Mouse (Mus musculus): ENCODE data around the gene Srsf12.

Gene Srsf12

DNA sequence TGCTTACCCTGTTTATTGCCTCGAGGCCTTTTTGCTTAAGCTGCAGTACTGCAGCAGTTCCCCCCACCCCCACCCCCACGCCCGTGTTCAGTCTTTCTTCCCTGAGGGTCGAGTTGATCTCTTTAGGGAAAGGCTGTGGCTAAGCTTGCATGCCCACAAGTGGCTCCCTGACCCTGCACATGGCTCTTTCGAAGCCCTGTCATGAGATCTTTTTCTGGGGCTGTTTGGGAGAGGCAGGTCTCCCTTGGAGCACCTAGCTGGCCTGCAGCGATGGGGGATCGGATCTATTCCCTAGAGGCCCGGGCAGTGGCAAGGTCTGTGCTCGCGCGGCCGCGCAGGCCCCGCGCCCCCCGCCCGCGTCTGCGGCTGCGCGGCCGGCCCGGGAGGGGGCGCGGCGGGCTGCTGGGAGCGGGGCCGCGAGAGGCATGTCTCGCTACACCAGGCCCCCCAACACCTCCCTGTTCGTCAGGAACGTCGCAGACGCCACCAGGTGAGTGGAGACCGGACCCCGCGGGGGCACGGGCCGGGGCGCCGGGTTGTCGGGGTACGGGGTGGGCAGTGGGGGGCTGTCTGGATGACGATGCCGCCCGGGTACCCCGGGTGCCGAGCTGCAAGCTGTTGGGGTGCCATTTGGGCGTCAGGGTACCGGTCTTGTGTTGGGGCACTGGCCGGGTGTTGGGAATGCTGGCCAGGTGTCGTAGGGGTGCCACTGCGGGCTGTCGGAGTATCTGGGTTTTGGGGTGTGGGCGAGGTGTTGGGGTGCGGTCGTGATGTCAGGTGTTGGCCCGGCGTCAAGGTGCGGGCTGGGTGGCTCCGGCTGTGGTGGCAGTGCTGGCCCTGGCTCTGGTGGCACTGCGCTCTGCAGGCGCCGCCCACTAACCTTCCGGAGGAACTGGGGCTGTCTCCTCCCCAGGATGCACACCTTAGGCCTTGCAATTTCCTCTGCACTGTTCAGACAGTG is at the start of gene Srsf12:
Gene Srsf12 (plus strand): TSS at position 111 of the 961 bp plus-strand sequence.
- DNase-seq: no peak

DNA sequence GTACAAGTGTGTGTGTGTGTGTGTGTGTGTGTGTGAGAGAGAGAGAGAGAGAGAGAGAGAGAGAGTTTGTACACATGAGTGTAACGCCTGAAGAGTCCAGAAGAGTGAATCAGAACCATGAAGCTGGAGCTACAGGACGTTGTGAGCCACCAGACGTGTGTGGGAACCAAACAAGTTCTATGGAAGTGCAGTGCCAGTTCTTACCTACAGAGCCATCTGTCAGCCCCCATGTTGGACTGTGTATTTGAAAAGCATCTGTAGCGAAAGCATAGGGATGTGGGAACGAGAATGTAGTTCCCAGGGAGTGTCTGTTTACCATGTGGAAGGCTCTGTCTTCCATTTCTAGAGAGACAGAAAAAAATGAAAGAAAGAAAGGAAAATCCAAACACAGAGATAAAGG is 25.3 kb upstream of the Srsf12 start:
- no peak for DNase-seq

DNA sequence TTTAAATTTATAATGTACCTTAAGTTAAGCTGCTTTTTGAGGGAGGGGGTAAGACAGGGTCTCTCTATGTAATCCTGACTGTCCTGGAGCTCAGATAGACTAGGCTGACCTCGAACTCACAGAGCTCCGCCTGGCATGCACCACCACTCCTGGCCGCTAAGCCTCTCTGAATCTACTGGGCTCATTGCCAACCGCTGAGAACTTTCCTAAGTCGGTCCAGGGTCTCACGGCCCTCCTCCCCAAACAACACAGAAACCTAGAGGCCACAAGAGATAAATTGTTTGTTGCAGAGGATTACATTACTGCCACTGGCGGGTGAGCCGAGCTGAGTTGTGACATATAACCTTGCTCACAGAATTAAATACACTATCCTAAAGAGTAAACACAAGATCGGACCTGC is 20.6 kb upstream of the Srsf12 start:
- peak; percentile 39 to 50 for DNase-seq

DNA sequence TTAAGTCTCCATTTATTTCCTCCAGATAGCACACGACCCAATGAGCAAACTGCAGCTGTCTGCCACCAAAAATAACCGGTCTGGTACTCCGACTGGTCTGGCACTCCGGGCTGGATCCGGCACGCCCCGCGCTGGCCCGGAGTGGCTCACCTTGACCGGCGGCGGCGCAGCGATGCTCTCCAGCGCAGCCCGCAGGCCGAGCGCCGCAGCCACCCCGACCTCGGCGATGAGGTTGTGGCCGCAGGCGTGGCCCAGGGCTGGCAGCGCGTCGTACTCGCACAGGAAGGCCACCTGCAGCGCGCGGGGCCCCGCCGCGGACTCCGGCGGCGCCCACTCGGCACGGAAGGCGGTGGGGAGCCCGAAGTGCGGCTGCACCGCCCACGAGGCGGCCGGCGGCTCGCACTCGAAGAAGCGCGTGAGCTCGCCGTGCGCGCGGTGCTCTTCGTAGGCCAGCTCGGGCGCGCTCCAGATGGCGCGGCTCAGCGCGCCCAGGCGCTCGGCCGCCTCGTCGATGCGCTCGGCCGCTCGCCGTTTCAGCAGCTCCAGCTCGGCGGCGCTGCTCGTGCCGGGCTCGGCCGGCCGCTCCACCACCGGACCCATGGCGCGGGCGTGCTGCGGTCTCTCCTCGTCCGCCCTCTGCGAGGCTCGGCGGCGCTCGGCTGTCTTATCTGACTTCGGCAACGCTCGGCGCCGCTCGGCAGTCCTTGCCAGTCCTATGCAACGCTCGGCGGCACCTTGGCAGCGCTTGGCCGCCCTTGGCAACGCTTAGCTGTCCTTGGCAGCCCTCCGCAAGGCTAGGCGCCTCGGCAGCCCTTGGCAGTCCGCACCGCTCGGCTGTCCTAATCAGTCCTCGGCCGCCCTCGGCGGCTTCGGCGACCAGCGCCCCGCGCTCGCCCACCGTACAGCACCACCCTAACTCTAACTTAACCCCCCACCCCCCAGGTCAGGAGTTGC is 19.7 kb upstream of the Srsf12 start:
- DNase-seq: peak; percentile 93 to 94

DNA sequence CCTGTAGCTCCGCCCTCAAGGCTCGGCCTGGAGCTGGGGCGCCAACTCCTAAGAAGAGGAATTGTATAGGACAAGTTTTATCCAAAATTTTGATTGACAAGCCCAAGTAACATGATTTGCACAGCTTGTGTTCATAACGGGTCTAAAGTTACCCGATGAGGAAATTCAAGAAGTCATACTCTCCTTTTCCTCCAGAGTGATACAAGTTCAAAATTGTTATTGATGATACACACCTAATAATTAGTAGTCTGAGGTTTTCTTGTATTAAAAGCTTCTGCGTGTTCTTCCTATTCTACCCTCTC is 19.1 kb upstream of the Srsf12 start, which contains the start of gene Pm20d2:
Gene Pm20d2 (minus strand): TSS at position 3 of the 302 bp plus-strand sequence.
- no peak for DNase-seq

DNA sequence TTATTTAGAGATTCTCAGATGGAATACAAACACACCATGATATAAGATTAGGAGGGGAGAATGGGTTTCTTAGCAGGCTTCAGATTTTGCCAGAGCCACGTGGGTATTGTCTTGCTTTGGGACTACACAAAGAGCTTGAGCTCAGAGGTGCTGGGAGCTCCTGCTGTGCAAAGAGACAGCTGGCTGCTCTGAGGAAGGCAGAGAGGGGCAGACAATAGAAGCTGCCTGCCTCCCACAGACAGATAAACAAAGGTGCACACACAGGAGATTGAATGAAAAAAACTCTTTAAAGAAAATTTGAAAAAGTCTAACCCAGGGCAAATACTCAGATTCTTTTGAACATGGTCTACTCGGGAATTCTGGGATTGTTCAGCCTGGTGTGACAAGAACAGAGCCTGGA is 10.7 kb upstream of the Srsf12 start:
- no peak for DNase-seq

DNA sequence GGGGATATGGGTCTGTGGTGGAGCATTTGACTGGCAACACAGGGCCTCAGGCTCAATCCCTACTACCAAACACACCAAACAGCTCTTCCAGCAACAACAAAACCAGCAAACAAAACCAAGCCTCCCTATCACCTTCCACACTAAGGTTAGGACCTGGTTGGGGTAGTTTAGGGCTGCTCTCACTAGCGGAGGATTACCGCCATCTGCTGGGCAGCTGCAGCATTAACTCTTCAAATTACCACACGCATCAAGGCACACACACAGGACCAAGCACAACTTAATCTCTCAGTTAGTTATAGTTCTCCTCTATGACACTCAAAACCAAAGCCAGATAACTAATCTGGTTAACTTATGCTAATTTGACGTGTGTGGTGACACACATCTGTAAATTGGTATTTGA is 4.1 kb upstream of the Srsf12 start:
- peak; percentile 31 to 65 for DNase-seq

DNA sequence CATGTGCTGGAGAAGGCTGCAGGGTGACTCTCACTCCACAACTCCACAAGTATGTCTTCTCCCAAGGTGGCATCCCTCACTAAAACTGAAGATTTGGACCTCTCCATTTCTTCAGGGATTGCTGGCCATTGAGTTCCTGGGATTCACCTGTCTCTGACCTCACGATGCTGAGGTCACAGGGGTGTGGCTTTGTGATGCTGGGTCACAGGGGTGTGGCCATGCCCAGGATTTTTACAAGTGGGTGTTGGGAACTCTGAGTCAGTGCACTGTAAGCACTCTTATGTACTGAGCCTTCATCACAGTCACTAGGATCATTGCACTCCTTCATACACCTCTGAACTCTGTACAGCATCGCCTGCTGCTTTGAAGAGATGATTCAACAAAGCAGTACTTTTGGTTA is 1.2 kb upstream of the Srsf12 start:
- DNase-seq: no peak

DNA sequence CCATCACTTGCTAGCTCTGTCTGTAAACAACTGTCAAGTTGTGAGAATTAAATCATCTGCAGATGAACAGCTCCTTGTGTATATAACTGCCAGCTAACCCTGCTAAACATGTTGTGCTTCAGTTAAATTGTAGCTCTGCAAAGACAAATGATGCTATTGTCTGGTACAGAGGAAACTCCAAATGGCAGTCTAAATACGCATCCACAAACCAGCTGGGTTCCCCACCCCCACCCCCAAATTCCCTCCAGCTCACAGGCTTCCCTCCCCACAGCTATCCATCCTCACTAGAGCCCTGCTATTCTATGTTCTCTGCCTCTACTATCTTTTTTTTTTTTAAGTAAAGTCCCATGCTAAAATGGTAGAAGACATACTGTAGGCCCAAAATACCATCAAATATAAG is 13.1 kb downstream of the Srsf12 start:
- no peak for DNase-seq

DNA sequence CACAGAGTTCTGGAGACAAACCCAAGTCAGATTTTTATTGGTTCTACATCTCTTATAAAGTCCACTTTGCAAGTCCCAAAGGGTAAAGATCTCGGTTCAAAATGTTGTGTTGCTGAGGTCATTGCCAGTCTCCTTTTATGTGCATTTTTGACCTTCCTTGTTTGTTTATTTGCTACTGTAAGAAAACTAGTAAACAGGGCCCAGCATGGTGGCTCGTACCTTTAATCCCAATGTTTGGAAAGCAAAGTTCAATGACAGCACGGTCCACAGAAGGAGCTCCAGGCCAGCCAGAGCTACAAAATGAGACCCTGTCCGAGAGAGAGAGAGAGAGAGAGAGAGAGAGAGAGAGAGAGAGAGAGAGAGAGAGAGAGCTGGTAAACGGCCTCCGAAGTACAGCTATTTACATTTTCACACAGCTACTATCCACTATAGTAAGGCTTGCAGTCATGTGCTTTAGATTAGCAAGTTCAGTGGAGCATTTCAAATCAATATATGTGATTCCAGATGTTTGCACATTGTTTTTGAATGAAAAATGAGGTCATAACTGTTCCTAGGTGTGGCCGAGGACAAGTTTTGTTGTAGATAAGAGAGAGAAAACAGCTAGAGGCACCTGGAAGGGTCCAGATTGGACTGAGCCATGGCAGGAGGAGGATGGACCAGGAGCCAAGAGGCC is 15.3 kb downstream of the Srsf12 start:
- DNase-seq: no peak

DNA sequence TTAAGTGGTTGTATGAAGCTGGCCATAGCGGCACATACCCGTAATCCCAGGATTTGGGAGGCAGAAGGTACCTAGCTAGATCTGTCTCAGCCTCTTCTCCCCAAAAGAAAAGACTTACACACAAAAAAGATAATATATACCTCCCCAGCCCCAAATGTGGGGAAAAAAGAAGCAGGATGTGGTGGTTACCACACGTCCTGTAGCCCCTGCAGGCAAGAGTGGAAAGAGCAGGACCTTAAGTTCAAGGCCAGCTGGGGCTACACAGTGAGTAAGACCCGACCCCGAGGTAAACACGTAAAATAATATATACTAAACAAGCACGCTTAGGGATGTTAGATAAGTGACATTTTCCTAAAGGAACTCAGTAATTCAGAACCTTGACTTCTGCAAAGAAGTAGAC is 18.4 kb downstream of the Srsf12 start:
- no peak for DNase-seq

DNA sequence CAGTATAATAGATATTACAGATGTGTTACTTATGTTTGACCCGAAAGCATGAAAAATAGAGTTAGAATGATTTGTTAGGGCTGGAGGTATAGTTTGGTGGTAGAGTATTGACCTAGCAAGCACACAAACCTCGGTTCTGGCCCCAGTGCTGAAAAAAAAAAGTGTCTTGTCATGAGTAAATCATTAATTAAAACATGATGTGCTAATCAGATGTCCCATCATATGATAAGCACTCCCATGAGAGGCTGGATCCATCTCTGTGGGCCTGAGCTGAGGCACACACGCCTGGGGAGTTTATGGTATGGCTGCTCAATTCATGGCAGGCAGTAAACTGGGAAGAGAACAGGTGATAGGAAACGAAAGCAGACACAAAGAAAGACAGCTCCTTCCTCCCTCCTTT is 20.8 kb downstream of the Srsf12 start:
- no peak for DNase-seq

DNA sequence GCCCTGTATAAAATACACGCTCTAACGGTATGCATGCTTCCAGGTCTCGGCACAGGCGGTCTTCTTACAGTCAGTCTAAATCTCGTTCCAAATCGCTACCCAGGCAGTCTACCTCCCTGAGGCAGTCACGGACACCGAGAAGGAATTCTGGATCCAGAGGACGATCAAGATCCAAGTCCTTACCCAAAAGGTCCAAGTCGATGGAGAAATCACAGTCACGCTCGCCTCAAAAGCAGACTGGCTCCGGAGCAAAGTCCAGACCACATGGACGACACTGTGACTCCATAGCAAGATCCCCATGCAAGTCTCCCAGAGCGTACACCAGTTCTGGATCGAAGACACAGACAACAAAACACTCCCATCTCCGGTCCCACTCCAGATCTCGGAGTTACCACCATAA is 22.1 kb downstream of the Srsf12 start:
- no peak for DNase-seq

DNA sequence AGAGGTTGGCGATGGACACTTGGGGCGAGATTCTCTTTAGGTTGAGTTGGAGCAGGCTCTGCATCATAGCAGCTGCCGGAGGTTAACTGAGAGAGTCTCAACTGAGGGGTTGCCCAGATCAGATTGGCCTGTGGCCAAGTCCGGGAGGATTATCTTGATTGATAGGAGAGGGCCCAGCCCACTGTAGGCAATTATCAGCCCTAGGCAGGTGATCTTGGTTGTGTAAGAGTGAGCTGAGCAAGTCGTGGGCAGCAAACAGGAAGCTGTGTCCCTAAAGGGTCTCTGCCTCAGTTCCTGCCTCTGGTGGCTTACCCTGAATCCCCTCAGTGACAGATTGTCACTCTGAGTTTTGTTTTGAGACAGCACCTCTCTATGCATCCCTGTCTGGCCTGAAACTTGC is 33.7 kb downstream of the Srsf12 start:
- DNase-seq: no peak

DNA sequence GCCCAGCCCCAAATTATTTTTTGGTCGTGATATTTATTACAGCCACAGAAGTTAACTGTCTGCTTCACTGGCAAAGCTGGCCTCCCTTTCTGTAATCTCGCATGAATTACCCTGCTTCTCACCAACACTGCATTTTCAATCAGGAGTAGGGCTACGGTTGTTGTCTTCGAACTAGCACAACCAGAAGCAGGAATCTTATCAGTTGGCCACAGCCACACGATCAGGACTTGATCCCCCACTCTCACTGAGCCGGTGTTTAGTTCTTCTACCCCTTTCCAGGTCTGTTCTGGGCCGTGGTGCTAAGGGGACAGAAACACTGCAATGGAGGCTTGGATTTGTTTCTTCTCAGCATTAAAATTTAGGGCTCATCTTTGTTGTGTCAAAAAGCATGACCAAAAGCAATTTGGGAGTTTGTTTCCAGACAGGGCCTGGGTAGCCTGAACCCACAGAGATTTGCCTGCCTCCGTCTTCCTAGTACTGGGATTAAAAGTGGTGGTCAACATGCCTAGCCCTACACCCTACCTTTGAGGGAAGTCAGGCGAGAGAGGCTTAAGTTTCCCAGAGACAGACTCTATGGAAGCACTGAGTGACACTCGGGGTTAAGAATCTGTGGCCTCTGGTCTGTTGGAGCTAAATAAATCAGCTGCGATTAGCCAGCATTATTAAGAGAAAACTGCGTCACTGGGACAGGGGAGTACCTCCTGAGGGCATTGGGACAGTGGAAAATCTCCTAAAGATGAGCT is 34.4 kb downstream of the Srsf12 start:
- DNase-seq: no peak

DNA sequence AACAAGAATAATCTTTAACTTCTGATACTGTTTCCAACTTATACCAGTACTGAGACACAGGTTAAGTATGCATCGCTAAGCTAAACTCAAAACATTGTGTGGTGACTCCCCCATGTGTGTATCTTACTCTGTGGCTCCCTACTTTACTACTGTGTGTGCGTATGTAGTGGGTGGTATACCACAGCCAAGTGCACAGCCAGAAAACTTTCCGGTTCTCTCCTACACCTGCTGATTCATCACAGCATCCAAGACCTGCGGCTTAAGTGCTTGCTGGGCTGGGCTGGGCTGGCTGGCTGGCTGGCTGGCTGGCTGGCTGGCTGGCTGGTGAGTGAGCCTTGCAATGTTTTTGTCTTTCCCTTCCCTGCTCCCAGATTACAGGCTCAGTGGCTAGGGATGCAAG is 35.1 kb downstream of the Srsf12 start:
- DNase-seq: no peak

DNA sequence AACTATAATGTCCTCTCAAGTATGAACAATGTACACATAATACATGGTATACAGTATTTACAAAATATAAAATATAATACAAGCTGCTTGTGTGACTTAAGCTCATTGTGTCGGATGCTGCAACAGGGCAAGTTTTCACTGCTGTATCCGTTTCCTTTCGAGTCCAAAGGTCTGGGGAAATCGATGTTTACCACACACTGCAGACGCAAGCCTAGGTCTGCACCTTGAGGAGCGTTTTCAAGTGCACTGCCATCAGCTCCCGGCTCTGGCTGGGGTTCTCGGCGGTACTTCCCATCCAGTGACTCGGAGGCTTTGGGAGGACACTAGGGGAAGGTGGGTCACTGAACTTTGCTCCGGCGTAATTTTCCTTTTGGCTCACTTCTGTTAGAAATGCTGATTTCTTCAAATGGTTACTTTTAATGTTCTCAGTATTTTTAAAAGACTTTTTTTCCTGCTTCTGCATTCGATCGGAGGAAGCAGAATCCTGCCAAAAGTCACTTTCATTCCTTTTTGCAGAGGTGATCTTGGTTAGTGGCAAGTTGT is 37.1 kb downstream of the Srsf12 start:
- DNase-seq: peak in 1 of 2 experiments; percentile 28

DNA sequence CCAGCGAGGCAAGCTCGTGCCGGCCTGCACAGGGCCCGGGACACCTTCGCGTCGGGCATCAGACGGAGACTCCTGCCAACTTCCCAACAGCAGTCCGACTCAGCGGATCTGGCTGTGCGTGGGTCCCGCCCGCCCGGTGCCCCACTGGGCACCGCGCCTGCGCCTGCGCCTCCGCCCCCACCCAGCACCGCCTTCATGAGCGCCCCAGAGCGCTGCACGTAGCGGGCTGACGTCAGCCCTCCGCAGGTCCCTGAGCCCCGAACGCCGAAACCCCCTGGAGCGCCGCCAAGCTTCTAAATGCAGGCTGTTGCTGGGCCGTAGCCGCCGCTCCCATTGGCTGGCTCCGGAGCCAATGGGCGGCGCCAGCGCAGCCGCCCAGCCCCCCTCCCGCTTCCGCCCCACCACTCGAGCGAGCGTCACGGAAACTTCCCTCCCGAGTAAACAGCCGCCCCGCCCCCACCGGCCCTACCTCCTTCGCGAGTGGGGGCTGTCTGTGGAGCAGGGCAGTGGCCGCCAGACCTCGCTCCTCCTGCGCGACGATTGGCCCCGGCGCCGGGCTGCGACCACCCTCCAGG is 38.8 kb downstream of the Srsf12 start:
- peak; percentile 99 for DNase-seq

DNA sequence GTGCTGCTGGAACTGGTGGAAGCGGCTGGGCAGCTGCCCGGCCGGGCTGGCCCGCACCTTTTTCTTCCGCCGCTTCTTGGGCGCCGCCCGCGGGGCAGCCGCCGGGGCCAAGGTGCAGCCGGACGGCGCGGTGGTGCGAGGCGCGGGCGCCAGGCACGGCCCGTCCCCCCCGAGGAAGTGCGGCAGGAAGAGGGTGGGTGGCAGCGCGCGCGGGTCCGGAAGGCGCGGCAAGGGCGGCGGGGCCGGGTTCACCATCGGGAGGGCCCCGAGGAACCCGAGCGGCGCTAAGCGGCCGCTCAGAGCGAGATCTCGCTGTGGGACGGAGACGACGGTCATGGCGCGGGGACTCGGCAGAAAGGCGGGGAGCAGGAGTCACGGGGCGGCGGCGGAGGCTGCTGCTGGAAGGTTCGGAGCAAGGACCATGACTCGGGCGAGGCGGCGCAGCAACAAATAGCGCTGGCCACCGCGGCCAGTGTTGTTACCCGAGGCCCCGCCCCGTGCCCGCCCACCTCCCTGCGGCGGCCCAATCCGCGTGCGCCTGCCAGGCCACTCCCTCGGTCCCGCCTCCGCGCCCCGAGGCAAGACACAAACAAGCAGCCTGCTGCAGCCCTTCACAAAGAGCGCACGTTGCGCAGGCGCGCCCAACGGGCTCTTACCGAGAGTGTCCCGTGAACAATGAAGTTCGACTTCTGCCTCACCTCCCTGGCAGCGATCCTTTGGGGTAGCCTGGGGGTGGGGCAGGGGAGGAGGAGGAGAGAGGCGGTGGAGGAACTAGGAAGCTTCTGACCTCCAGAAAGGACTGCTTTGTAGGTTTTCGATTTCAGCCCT is 39.5 kb downstream of the Srsf12 start:
- DNase-seq: peak; percentile 98 to 99

DNA sequence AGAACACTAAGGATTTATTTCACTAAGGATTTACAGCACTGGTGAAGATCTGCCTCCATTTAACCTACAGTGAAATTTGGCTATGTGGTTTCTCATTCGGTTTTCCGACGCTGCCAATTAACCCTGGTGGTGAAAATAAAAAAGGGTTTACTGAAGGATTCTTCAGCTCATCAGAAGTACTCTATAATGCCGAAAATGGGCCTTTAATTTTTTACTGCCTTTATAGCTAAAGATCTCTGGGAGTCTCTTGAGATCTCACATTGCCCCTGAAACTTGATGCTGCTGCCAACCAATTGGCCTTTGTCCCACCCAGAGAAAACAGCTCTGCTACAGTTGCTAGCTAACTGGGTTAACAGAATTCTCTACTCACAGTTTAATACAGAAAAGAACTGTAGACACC is 40.1 kb downstream of the Srsf12 start:
- DNase-seq: peak; percentile 39 to 62

DNA sequence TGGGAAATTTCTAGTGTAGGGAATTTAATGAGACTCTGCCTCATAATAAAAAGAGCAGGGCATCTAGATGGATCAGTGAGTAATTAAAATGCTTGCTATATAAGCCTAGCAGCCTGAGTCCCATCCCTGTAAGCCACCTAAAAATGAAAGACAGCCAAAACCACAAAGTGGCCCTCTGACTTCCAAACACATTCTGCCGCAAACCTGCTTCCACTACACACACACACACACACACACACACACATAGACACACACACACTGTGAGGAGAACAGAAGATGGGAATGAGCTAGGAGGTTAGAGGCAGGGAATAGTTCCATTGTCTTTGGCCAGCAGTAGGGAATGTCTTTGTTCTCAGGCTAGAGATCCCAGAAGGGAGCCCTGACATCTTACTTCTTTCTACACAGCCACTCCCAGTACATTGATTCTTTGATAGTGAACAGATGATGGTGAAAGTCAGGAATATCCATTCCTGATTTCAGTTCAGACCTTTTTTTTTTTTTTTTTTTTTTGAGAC is 41.0 kb downstream of the Srsf12 start:
- no peak for DNase-seq

Measured in kidney, adult 8-10 months (tissue).